Mouse (Mus musculus) heart, adult 2 months (tissue): ENCODE measurements around the gene Chchd10.

ENCODE experiments used
- CTCF ChIP-seq: fragments of 200-600 bp; IDR thresholded peaks from 2 replicates; pipeline ENCODE4 v1.8.1; 2022; ENCODE audit warnings: antibody characterized with exemption, mild to moderate bottlenecking, moderate library complexity
- EP300 ChIP-seq: fragments of 200-500 bp; IDR thresholded peaks from 2 replicates; pipeline ENCODE4 v1.6.1; 2011; ENCODE audit warnings: low read depth, low read length, control low read depth; ENCODE audit not compliant: insufficient read depth
- POLR2A ChIP-seq: fragments of 200-500 bp; IDR thresholded peaks from 2 replicates; pipeline ENCODE4 v1.6.1; 2011; ENCODE audit warnings: mild to moderate bottlenecking, low read depth, low read length, control low read depth; ENCODE audit not compliant: insufficient read depth

GRCm38 (mm10) chr10:75936909-75937667, 4.2 kb downstream of the Chchd10 start:
- TF ChIP-seq CTCF, result 0 out of 2 replicates have a peak, but pooled peaks have one; percentile 1
- peak; percentile 26; the same call in 1 of the 2 replicates for TF ChIP-seq POLR2A
- TF ChIP-seq EP300, result no peak
